Mouse (Mus musculus) embryonic fibroblast, embryonic 13.5 days (primary cell): ENCODE data around the gene Rab22a. TPM values are rescaled to one million over a fixed set of nuclear protein-coding genes. Genes with fewer than 3 reads are reported as not detected.
"Not testable (repeated sequence)": the region's sequence is repeated elsewhere in the genome, so short reads cannot be mapped to it uniquely, and the experiment has no call there.

Experiments
- H3K27ac ChIP-seq: 2 replicates; pipeline ENCODE4 v1.5.1; 2012; ENCODE audit warnings: low read length, control low read depth, inconsistent platforms; ENCODE audit not compliant: insufficient read depth
- H3K4me1 ChIP-seq: 2 replicates; pipeline ENCODE4 v1.6.1; 2011; ENCODE audit warnings: low read length; ENCODE audit not compliant: control insufficient read depth, insufficient read depth
- H3K4me3 ChIP-seq: 2 replicates; pipeline ENCODE4 v1.5.1; 2011; ENCODE audit warnings: mild to moderate bottlenecking, control low read depth, low read length; ENCODE audit not compliant: insufficient read depth
- CTCF ChIP-seq: IDR thresholded peaks from 2 replicates; pipeline ENCODE4 v1.5.1; 2011; ENCODE audit warnings: mild to moderate bottlenecking, control low read depth, low read length, moderate library complexity, borderline replicate concordance; ENCODE audit not compliant: insufficient read depth
- POLR2A ChIP-seq: IDR thresholded peaks from 2 replicates; pipeline ENCODE4 v1.6.1; 2011; ENCODE audit warnings: low read depth, mild to moderate bottlenecking, control low read depth, low read length, moderate library complexity
- polyA plus RNA-seq: library from polyadenylated mRNA; stranded (reverse); fragments of >200 nt; gene quantifications from 2 replicates; pipeline ENCODE4 v1.2.4, GENCODE M21; 2011; ENCODE audit warnings: low read depth; ENCODE audit not compliant: missing spikeins, insufficient read length

The Rab22a gene
- polyA plus RNA-seq, 1 experiment = 54.5 TPM

DNA sequence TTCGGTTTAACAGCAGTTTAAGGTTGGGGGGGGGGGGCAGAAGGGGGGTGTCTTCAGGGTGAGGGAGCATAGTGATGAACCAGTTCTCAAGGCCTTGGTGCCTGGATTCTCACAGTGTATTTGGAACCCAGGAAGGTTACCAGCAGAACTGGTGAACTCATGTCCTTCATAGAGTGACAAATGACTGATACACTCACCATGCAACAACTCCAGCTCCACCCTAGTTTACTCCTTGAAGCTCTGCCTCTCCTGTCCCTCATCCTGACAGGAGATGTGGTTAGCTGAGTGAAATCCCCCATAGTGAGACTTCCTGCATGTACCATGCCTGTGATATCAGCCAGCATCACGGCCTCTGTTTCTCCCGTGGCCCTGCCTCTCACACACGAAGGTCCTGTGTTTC lies 53.7 kb downstream of the Rab22a start:
- Histone ChIP-seq H3K4me3 (no peak overlapping the region), H3K27ac (no peak overlapping the region), H3K4me1 (no peaks in the 10 kb centered on the region; the same call in 1 of the 2 replicates)
- TF ChIP-seq POLR2A = no peak

DNA sequence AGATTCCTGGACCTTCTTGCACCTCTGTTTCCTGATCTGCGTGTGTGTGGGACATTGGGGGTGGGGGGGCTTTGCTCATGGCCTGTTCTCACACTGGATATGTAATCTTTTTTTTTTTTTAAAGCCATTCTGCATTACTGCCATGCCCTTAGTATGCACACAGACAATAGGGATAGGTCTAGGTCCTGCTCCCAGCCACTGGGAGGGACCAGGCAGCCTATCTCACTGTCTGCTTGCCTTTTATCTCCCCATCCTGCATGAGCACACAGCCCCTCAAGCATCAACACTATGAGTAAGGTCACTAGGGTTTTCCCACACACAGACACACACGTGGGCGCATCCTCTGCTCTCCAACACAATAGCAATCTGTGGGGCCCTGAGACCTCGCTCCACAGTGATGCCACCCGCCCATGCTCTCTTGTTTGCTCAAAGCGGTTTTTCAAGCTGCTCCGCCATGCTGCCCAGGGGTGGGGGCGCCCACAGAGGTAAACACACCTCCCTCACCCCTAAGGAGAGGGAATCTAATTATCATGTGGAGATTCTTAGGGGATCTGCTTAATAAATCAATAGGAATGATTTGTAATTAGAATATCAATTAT lies 55.2 kb downstream of the Rab22a start:
- TF ChIP-seq CTCF = no peak
- no peak for TF ChIP-seq POLR2A
- H3K4me3 ChIP-seq = no peak overlapping the region
- no peak overlapping the region for H3K27ac ChIP-seq

GRCm38 (mm10) chr2:173716966-173717365 lies 57.4 kb downstream of the Rab22a start:
- no peak for TF ChIP-seq POLR2A
- no peak for TF ChIP-seq CTCF
- no peak overlapping the region for H3K27ac ChIP-seq
- H3K4me3 ChIP-seq = no peak overlapping the region
- no peaks in the 10 kb centered on the region; the same call in 1 of the 2 replicates for H3K4me1 ChIP-seq

More for the DNA sequence above, 55.2 kb downstream of the Rab22a start:
- H3K4me1 ChIP-seq = no peaks in the 10 kb centered on the region; the same call in 1 of the 2 replicates

DNA sequence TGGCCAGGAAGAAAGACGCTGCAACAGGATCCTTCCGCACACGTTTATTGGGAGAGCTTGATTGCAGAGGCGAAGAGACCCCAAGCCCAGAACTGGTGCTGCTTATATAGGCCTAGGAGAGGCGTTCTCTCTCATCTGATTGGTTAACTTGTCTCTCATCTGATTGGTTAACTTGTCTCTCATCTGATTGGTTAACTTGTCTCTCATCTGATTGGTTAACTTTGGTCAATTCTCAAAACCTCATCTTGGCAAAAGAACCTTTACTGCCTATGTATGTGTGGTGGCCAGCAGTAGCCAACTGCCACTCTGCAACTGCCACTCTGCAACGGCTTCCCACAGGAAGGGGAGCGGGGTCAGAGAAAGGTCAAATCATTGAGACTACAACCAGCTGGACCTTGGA lies 59.6 kb downstream of the Rab22a start, which contains the start of gene 1700010B08Rik:
1700010B08Rik (plus strand) TSS at position 301 of the 400 bp plus-strand sequence.
- not testable (repeated sequence) for H3K4me1 ChIP-seq, H3K4me3 ChIP-seq, H3K27ac ChIP-seq

- TF ChIP-seq POLR2A (no peak), CTCF (no peak)
- Histone ChIP-seq H3K27ac (no peak overlapping the region), H3K4me1 (no peaks in the 10 kb centered on the region), H3K4me3 (no peak overlapping the region)
Measured at GRCm38 (mm10) chr2:173722251-173722857, 62.8 kb downstream of the Rab22a start.

DNA sequence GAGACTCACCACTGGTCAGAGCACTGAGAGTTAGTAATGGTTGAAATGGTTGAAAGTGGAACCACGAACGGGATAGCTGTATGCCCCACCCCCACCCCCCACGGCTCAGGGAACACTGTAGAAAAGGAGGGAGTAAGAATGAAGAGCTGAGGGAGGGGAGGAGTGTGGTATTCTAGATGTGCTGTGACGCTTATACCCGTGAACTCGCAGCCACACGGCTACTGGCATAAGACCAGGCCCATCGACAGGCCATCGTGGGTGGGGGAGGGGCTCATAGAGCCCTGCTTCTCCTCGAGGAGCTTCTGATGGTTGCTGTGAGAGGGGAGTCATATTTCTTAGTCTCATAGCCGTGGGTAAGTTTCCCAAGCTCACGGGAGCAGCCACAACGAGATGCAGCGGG lies 64.8 kb downstream of the Rab22a start:
- no peak for TF ChIP-seq CTCF
- no peak for TF ChIP-seq POLR2A
- Histone ChIP-seq H3K27ac (no peak overlapping the region), H3K4me1 (no peaks in the 10 kb centered on the region), H3K4me3 (no peak overlapping the region)

DNA sequence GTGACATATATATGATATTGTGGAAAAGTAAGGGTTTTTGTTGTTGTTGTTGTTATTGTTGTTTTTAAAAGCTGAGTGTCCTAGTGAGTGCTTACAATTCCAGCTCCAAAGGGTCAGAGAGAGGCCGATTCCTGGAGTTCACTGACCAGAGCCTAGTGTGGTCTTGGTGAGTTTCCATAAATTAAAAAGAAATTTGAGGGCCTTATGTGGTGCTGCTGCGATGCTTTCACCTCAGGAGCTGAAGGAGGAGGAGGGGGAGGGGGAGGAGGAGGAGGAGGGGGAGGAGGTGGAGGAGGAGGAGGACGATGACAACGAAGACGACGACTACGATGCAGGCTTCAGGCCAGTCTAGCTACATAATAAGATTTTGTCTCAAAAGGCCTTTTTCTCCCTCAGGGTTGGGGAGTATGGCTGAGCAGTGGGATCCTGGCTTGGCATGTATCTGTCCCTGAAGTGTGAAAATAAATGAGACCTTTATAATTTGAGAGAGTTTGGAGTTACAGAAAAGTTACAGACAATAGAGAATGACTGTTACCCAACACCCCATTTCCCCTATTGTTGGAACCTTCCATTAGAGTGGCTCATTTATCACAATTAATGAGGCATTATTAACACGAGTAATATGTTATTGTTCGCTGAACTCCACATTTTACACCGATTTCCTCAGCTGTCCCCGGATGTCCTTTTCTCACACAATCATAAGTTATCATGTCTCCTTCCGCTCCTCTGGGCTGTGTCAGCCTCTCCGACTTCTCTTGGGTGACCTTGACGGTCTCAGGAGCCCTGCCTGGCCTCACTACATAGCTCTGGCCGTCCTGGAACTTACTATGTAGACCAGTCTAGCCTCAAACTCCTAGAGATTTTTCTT lies 65.6 kb downstream of the Rab22a start:
- TF ChIP-seq POLR2A (no peak), CTCF (no peak)
- Histone ChIP-seq H3K27ac (no peak overlapping the region), H3K4me1 (peaks cover 7% of the 10 kb centered on the region; the same call in 1 of the 2 replicates), H3K4me3 (no peak overlapping the region)

DNA sequence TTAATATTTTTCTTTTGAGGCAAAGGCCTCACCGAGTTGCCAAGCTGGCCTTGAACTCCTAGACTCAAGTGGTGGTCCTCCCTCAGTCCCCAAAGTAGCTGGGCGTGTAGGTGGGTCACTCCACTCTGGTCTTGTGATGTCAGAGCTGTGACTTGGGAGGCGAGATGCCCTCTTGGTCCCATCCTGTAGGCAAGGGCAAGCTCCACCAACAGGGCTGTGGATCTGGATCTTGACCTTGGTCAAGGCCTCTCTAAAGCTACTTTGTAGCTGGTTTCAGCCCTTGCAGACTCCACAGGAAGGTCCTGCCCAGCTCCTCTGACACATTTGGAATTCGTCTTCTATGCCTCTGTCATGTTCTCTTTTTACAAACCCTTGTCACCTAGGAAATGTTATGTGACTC lies 66.3 kb downstream of the Rab22a start:
- H3K4me1 ChIP-seq = peaks cover 13% of the 10 kb centered on the region; the same call in 1 of the 2 replicates
- no peak overlapping the region for H3K4me3 ChIP-seq
- TF ChIP-seq CTCF (no peak), POLR2A (no peak)
- H3K27ac ChIP-seq = no peak overlapping the region

DNA sequence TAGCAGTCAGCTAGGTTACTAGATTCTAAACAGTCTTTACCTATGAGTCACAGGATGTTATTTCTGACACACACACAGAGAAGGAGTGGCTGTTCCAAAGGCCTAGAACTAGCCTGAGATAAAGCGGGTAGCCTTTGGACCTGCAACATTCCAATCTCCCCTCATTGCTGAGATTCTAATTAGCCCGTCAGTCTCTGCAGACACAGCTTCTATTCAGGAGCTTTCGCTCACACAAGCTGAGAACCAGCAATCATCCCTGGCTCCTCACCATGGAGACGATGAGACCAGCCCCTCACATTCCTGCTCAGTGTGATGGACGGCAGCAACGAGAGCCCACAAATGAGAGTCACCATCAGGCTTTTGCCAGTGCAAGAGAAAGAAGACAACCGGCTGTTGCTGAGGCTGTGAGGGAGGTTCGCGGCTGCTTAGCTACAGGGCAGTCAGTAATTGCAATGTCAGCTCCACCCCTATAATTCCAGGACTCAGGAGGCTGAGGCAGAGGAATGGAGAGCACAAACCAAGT lies 70.9 kb downstream of the Rab22a start:
- Histone ChIP-seq H3K4me1 (peaks cover 15% of the 10 kb centered on the region), H3K27ac (peak overlapping the region; percentile 80), H3K4me3 (no peak overlapping the region)
- TF ChIP-seq CTCF (no peak), POLR2A (no peak)

GRCm38 (mm10) chr2:173734426-173734825 lies 74.9 kb downstream of the Rab22a start:
- TF ChIP-seq CTCF (no peak), POLR2A (no peak)
- H3K4me3 ChIP-seq = no peak overlapping the region
- H3K27ac ChIP-seq = no peak overlapping the region
- H3K4me1 ChIP-seq = peaks cover 15% of the 10 kb centered on the region
